Mouse (Mus musculus) bone marrow macrophage, adult 2 months (primary cell): ENCODE results near the gene Hdac10.

Source experiments
- CTCF ChIP-seq: IDR thresholded peaks from 2 replicates; pipeline ENCODE4 v1.5.1; 2012; ENCODE audit warnings: low read depth, mild to moderate bottlenecking, low read length, moderate library complexity
- POLR2A ChIP-seq: IDR thresholded peaks from 2 replicates; pipeline ENCODE4 v1.6.1; 2012; ENCODE audit warnings: mild to moderate bottlenecking, low read depth, low read length, borderline replicate concordance

DNA sequence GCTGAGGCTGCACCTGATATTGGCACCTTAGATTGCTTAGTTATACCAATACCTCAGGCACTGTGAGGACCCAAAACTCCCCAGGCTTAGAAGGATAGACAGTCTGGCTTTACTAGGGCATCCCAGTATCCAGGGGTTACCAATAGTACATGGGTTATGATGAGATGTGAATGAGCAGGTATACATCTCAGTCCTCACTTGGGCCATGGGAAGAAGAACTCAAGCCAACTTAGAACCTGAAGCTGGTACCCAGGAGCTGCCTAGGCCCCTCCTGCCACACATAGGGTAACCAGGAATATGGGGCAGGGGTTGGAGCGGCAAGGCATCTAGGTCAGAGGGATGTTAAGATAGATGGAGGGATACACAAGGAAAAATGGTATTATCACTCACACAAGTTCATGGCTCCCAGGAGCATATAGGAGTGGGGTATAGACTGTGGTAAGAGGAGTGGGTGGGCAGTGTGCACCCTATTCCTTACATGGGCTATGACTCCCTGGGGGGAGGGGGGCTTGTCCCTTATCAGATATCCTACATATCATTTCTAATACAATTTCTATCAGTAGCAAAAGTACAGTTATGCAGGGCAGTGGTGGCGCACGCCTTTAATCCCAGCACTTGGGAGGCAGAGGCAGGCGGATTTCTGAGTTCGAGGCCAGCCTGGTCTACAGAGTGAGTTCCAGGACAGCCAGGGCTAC, 8.1 kb upstream of the Hdac10 start:
- no peak for TF ChIP-seq POLR2A
- TF ChIP-seq CTCF = no peak
